Mouse (Mus musculus) liver, embryonic 12.5 days (tissue): Measurements from ENCODE around the gene Erp27. TPM values are rescaled to one million over a fixed set of nuclear protein-coding genes. Genes with fewer than 3 reads are reported as not detected.
A peak's percentile ranks its signal among the peaks of the same experiment; 100 is the strongest.

Experiments
- ATAC-seq: fragments of 200-750 bp; cut with Nextera tagmentation; 2 replicates; pipeline ENCODE4 v1.8.0; 2017; ENCODE audit warnings: moderate number of reproducible peaks, mild to moderate bottlenecking, moderate library complexity
- H3K27ac ChIP-seq: fragments of 300-500 bp; sonication (generic); 2 replicates; pipeline ENCODE4 v1.5.1; 2016; ENCODE audit warnings: mild to moderate bottlenecking
- H3K27me3 ChIP-seq: fragments of 300-500 bp; sonication (generic); replicated peaks from 2 replicates; pipeline ENCODE4 v1.6.1; 2016; ENCODE audit warnings: mild to moderate bottlenecking, moderate library complexity
- H3K36me3 ChIP-seq: fragments of 300-500 bp; sonication (generic); 2 replicates; pipeline ENCODE4 v1.6.1; 2016; ENCODE audit warnings: mild to moderate bottlenecking, moderate library complexity
- H3K4me1 ChIP-seq: fragments of 300-500 bp; sonication (generic); 2 replicates; pipeline ENCODE4 v1.6.1; 2016
- H3K4me2 ChIP-seq: fragments of 300-500 bp; sonication (generic); 2 replicates; pipeline ENCODE4 v1.6.1; 2016; ENCODE audit warnings: mild to moderate bottlenecking, moderate library complexity
- H3K4me3 ChIP-seq: fragments of 300-500 bp; sonication (generic); 2 replicates; pipeline ENCODE4 v1.5.1; 2016; ENCODE audit warnings: mild to moderate bottlenecking, moderate library complexity
- H3K9ac ChIP-seq: fragments of 300-500 bp; sonication (generic); 2 replicates; pipeline ENCODE4 v1.6.1; 2016; ENCODE audit warnings: mild to moderate bottlenecking, moderate library complexity
- H3K9me3 ChIP-seq: fragments of 300-500 bp; sonication (generic); replicated peaks from 2 replicates; pipeline ENCODE4 v1.6.1; 2016; ENCODE audit warnings: mild to moderate bottlenecking, moderate library complexity
- WGBS: fragments of 180-500 bp; shearing (Covaris S2); methylation state at CpG from one replicate; pipeline ENCODE4 v1.1.7; 2016; ENCODE audit not compliant: insufficient replicate concordance; 5-methylcytosine and 5-hydroxymethylcytosine counted together
- polyA plus RNA-seq: library from polyadenylated mRNA; unstranded; fragments of >200 nt; fragmentation: Nextera tagmentation; extraction: Ambion mirVana; gene quantifications from 2 replicates; pipeline ENCODE4 v1.2.1, GENCODE M21; 2016

Erp27 gene
- polyA plus RNA-seq, 1 experiment from 2014 or later: 0.27 TPM

- Histone ChIP-seq H3K4me3 (peak overlapping the region; percentile 34), H3K4me1 (peaks cover 77% of the 10 kb centered on the region), H3K36me3 (no peaks in the 10 kb centered on the region), H3K4me2 (peak overlapping the region; percentile 58), H3K27me3 (no peaks in the 10 kb centered on the region), H3K9ac (no peak overlapping the region), H3K9me3 (no peaks in the 10 kb centered on the region), H3K27ac (peak overlapping the region; percentile 57)
- 0 out of 2 replicates have a peak, but pooled peaks have one; percentile 11 for ATAC-seq
- WGBS: 34% methylated on average over 18 of the region's 18 CpGs
Observed at GRCm38 (mm10) chr6:136938331-136939126, 16.5 kb upstream of the Erp27 start.

- 60% methylated on average over 3 of the region's 3 CpGs for WGBS
- Histone ChIP-seq H3K36me3 (no peaks in the 10 kb centered on the region), H3K27ac (no peak overlapping the region), H3K9me3 (no peaks in the 10 kb centered on the region), H3K4me2 (no peak overlapping the region), H3K4me3 (no peak overlapping the region), H3K9ac (no peak overlapping the region), H3K4me1 (peaks cover 63% of the 10 kb centered on the region), H3K27me3 (no peaks in the 10 kb centered on the region)
- no peak for ATAC-seq
Observed at GRCm38 (mm10) chr6:136937117-136937516, 15.1 kb upstream of the Erp27 start.

- no peak overlapping the region for H3K4me3 ChIP-seq
- ATAC-seq: no peak
Observed at GRCm38 (mm10) chr6:136936361-136936760, 14.4 kb upstream of the Erp27 start.

GRCm38 (mm10) chr6:136935233-136935632 lies 13.3 kb upstream of the Erp27 start:
- Histone ChIP-seq H3K36me3 (no peaks in the 10 kb centered on the region; the same call in 1 of the 2 replicates), H3K27me3 (no peaks in the 10 kb centered on the region), H3K4me3 (no peak overlapping the region), H3K4me2 (no peak overlapping the region), H3K4me1 (peaks cover 65% of the 10 kb centered on the region), H3K27ac (0 out of 2 replicates have a peak overlapping the region, but pooled peaks have one; percentile 13), H3K9ac (no peak overlapping the region), H3K9me3 (no peaks in the 10 kb centered on the region)
- WGBS: 58% methylated on average over 3 of the region's 3 CpGs
- ATAC-seq: no peak

More at GRCm38 (mm10) chr6:136936361-136936760, 14.4 kb upstream of the Erp27 start:
- Histone ChIP-seq H3K4me1 (peaks cover 65% of the 10 kb centered on the region), H3K9me3 (no peaks in the 10 kb centered on the region), H3K9ac (no peak overlapping the region), H3K36me3 (no peaks in the 10 kb centered on the region; the same call in 1 of the 2 replicates), H3K27ac (no peak overlapping the region), H3K27me3 (no peaks in the 10 kb centered on the region), H3K4me2 (no peak overlapping the region)
- WGBS: 73% methylated on average over 9 of the region's 9 CpGs

GRCm38 (mm10) chr6:136934068-136934467 lies 12.1 kb upstream of the Erp27 start:
- H3K27me3 ChIP-seq: no peaks in the 10 kb centered on the region
- peaks cover 54% of the 10 kb centered on the region for H3K4me1 ChIP-seq
- peaks cover 5% of the 10 kb centered on the region for H3K36me3 ChIP-seq
- WGBS: 53% methylated on average over 7 of the region's 7 CpGs
- ATAC-seq: no peak
- H3K27ac ChIP-seq: no peak overlapping the region
- H3K4me3 ChIP-seq: no peak overlapping the region
- H3K4me2 ChIP-seq: no peak overlapping the region
- H3K9me3 ChIP-seq: no peaks in the 10 kb centered on the region
- H3K9ac ChIP-seq: no peak overlapping the region

- peak overlapping the region; percentile 74 for H3K27ac ChIP-seq
- no peaks in the 10 kb centered on the region for H3K9me3 ChIP-seq
- 53% methylated on average over 13 of the region's 13 CpGs for WGBS
- peaks cover 37% of the 10 kb centered on the region for H3K4me1 ChIP-seq
- H3K36me3 ChIP-seq: peaks cover 19% of the 10 kb centered on the region
- peak overlapping the region; percentile 53 for H3K4me2 ChIP-seq
- 0 out of 2 replicates have a peak, but pooled peaks have one; percentile 42 for ATAC-seq
- no peaks in the 10 kb centered on the region for H3K27me3 ChIP-seq
- H3K4me3 ChIP-seq: no peak overlapping the region
- H3K9ac ChIP-seq: peak overlapping the region; percentile 44; the same call in 1 of the 2 replicates
Observed at GRCm38 (mm10) chr6:136931246-136931645, 9.3 kb upstream of the Erp27 start.

- peak; percentile 99 for ATAC-seq
- Histone ChIP-seq H3K36me3 (peaks cover 22% of the 10 kb centered on the region), H3K4me2 (peak overlapping the region; percentile 53), H3K4me1 (peaks cover 37% of the 10 kb centered on the region), H3K9ac (peak overlapping the region; percentile 44; the same call in 1 of the 2 replicates), H3K9me3 (no peaks in the 10 kb centered on the region), H3K27me3 (no peaks in the 10 kb centered on the region), H3K4me3 (no peak overlapping the region), H3K27ac (peak overlapping the region; percentile 74)
- 6% methylated on average over 12 of the region's 12 CpGs for WGBS
Observed at GRCm38 (mm10) chr6:136930677-136931076, 8.7 kb upstream of the Erp27 start.

- ATAC-seq: no peak
- no peak overlapping the region for H3K4me2 ChIP-seq
- no peaks in the 10 kb centered on the region for H3K9me3 ChIP-seq
- H3K27ac ChIP-seq: no peak overlapping the region
- 84% methylated on average over 1 of the region's 1 CpGs for WGBS
- H3K4me3 ChIP-seq: no peak overlapping the region
- H3K4me1 ChIP-seq: peaks cover 19% of the 10 kb centered on the region
- H3K27me3 ChIP-seq: no peaks in the 10 kb centered on the region
- no peak overlapping the region for H3K9ac ChIP-seq
- peaks cover 37% of the 10 kb centered on the region for H3K36me3 ChIP-seq
Observed at GRCm38 (mm10) chr6:136927626-136928025, 5.6 kb upstream of the Erp27 start.

- no peaks in the 10 kb centered on the region for H3K9me3 ChIP-seq
- no peak overlapping the region for H3K9ac ChIP-seq
- no peak overlapping the region for H3K4me2 ChIP-seq
- H3K27ac ChIP-seq: no peak overlapping the region
- no peak overlapping the region for H3K4me3 ChIP-seq
- peaks cover 37% of the 10 kb centered on the region for H3K36me3 ChIP-seq
- H3K27me3 ChIP-seq: no peaks in the 10 kb centered on the region
- WGBS: 58% methylated on average over 8 of the region's 8 CpGs
- no peak for ATAC-seq
- no peaks in the 10 kb centered on the region for H3K4me1 ChIP-seq
Observed at GRCm38 (mm10) chr6:136925049-136925448, 3.1 kb upstream of the Erp27 start.

- no peaks in the 10 kb centered on the region for H3K4me1 ChIP-seq
- H3K4me3 ChIP-seq: no peak within 1 kb of the TSS
- no peak within 1 kb of the TSS for H3K4me2 ChIP-seq
- H3K9me3 ChIP-seq: no peaks in the 10 kb centered on the region
- no peak within 1 kb of the TSS for H3K27ac ChIP-seq
- H3K9ac ChIP-seq: no peak within 1 kb of the TSS
- WGBS: 82% methylated on average over 8 of the region's 8 CpGs
- no peak for ATAC-seq
- peaks cover 26% of the 10 kb centered on the region for H3K36me3 ChIP-seq
- no peaks in the 10 kb centered on the region for H3K27me3 ChIP-seq
Observed at GRCm38 (mm10) chr6:136923532-136923931, 1.6 kb upstream of the Erp27 start, which contains the start of gene Pde6h. Gene Pde6h, plus strand, starts transcription at chr6:136923832.

GRCm38 (mm10) chr6:136922871-136923270 lies 891 bp upstream of the Erp27 start:
- H3K4me2 ChIP-seq: no peak overlapping the region
- WGBS: 79% methylated on average over 7 of the region's 7 CpGs
- no peak for ATAC-seq

GRCm38 (mm10) chr6:136921601-136922000 lies 379 bp downstream of the Erp27 start:
- ATAC-seq: no peak
- no peak overlapping the region for H3K4me2 ChIP-seq
- H3K9ac ChIP-seq: no peak overlapping the region
- no peaks in the 10 kb centered on the region for H3K27me3 ChIP-seq
- no peak overlapping the region for H3K4me3 ChIP-seq
- WGBS: 65% methylated on average over 7 of the region's 7 CpGs
- H3K36me3 ChIP-seq: peaks cover 21% of the 10 kb centered on the region
- no peak overlapping the region for H3K27ac ChIP-seq
- no peaks in the 10 kb centered on the region for H3K9me3 ChIP-seq
- H3K4me1 ChIP-seq: no peaks in the 10 kb centered on the region

More at GRCm38 (mm10) chr6:136922871-136923270, 891 bp upstream of the Erp27 start:
- no peaks in the 10 kb centered on the region for H3K4me1 ChIP-seq
- H3K36me3 ChIP-seq: peaks cover 21% of the 10 kb centered on the region
- H3K27ac ChIP-seq: no peak overlapping the region
- no peaks in the 10 kb centered on the region for H3K9me3 ChIP-seq
- H3K27me3 ChIP-seq: no peaks in the 10 kb centered on the region
- H3K9ac ChIP-seq: no peak overlapping the region
- no peak overlapping the region for H3K4me3 ChIP-seq
